Mouse (Mus musculus) CH12F3 (cell line): ENCODE data around the gene Ppp1r27.
"Not testable (repeated sequence)": the region's sequence is repeated elsewhere in the genome, so short reads cannot be mapped to it uniquely, and the experiment has no call there.

Source experiments
- in situ Hi-C: fragments of 300-500 bp; cut with MboI; formaldehyde crosslinking; loops from 2 replicates; pipeline ENCODE4 v1.14.3; 2020; ENCODE audit warnings: low sequenced_read_pairs

The Ppp1r27 gene

DNA sequence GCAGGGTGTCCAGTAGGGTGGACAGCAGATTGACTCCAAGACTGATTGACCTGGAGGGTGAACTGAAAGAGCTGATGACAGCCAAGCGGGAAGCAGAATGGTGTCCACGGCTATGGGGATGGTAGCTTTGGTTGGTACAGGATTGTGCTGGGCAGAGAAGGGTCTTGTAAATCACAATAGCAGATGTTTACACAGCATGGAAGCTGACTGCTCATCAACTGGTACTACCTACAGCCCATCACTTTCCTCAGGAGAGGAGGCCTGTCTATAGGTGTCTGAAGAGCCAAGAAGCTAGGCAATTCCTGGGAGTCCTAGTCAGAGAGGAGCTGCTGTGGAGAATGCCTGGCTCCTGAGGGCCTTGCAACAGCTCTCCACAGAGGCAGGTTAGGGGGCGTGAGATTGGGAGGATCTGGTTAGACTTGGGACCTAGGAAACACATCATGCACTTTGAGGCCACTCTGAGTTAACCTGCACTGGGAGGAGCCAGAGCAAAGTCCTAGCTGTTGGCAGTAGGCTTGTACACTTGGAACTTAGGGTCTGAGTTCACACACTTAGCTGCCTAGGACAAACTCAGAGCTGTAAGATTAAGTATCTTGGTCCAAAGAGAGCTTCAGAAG lies 25.5 kb upstream of the Ppp1r27 start:
- in situ Hi-C loops, result no loop called here

DNA sequence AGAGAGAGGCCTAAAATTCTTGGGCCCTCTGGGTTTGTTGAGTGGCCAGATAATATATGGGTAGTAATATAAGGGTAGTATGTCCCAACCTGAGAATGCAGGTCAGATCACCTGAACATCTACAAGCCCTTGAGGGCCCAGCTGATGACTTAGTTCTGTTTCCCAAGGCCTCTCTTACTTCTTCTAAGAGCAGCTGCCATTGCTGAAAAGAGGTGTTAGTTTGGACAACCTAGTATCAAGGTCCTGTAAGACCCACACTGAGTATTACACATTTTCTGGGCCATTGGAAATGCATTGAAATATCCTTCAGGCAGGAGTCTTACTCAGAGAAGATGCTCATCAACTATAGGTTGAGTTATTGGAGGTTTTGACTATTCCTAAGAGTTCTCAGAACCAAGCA lies 25.0 kb upstream of the Ppp1r27 start:
- in situ Hi-C loops, result no loop called here

DNA sequence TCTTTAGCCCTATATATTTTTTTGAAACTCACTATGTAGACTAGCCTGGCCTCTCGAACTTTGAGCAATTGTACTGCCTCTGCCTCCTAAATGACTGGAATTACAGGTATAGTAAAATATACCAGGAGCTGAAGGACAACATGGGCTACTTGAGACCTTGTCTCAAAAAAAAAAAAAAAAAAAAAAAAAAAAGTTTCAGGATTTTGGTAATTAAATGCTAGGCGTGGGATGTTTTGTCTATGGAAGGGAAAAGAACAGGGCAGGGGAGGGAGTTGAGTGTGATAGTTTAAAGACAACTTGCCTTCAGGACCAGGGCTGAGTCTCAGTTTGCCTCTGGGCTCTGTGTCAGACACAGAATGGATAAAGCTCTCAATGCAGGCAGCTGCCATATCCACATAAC lies 24.1 kb upstream of the Ppp1r27 start:
- in situ Hi-C loops, result no loop called here

GRCm38 (mm10) chr11:120574278-120574600 lies 23.3 kb upstream of the Ppp1r27 start:
- in situ Hi-C loops, result no loop called here

GRCm38 (mm10) chr11:120573585-120574277 lies 22.8 kb upstream of the Ppp1r27 start:
- in situ Hi-C loops, result no loop called here

- in situ Hi-C loops, result no loop called here
Observed at GRCm38 (mm10) chr11:120572752-120573584, 22.0 kb upstream of the Ppp1r27 start, which contains the start of gene P4hb. Gene P4hb, minus strand, starts transcription at chr11:120573253.

DNA sequence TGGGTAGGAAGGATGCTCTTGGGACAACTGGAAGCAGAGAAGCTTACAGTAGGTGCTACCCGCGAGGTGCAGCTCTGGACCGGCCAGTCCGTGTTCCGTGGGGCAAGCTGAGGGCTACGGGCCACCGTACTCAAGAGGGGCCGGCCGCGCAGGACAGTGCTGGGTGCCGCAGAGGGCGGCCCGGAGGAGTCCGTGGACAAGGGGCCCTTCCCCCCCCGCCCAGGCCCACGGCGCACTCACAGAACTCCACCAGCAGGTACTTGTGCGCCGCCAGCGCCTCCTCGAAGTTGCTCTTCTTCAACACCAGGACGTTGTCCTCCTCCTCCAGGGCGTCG lies 21.5 kb upstream of the Ppp1r27 start:
- in situ Hi-C loops, result no loop called here

- in situ Hi-C loops, result no loop called here
Observed at GRCm38 (mm10) chr11:120571754-120572416, 21.0 kb upstream of the Ppp1r27 start.

- in situ Hi-C loops, result no loop called here
Observed at GRCm38 (mm10) chr11:120571122-120571521, 20.2 kb upstream of the Ppp1r27 start.

DNA sequence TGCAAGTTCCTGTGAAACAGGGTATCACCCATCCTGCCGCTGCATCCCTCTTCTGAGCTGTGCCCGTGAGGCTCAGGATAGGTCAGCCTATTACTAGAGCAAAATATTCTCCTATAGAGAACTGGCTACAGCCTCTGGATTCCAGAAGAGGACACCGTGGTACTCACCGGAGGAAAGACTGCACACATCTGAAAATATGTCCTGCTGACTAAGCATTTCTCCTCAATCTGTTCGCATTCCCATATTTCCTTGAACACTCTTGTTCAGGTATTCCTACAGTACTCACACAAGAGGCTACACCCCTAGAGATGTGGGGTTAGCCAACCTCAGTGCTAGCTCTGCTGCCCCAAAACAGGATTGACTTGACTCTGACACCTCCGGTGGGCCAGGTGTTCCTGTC lies 17.4 kb upstream of the Ppp1r27 start:
- in situ Hi-C loops, result no loop called here

GRCm38 (mm10) chr11:120565114-120565513 lies 14.2 kb upstream of the Ppp1r27 start:
- in situ Hi-C loops, result no loop called here

DNA sequence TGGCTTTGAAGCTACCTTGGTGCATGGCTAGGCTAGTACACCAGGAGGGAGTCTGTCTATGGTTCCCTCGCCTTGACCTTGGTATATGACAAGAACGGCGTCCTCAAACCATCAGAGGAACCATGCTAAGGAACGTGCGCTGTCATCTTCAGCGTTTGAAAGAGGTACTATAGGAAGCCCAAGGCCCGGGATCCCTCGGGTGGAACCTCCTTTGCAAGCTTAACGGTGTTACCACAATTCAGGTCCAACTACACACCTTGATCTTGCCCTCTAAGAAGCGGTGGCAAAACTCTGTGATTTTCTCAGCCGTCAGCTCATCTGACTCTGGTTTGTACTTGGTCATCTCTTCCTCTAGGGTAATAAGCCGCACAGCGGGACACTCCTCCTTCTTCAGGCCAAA lies 12.0 kb upstream of the Ppp1r27 start:
- in situ Hi-C loops, result no loop called here

GRCm38 (mm10) chr11:120560952-120561728 lies 10.2 kb upstream of the Ppp1r27 start:
- in situ Hi-C loops, result no loop called here

DNA sequence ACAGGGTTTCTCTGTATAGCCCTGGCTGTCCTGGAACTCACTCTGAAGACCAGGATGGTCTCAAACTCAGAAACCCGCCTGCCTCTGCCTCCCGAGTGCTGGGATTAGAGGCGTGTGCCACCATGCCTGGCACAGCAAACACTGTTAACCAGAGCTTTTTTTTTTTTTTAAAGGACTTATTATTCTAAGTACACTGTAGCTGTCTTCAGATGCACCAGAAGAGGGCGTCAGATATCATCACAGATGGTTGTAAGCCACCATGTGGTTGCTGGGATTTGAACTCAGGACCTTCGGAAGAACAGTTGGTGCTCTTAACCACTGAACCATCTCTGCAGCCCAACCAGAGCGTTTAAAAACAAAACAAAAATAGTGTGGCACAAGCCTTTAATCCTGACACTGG lies 7.9 kb upstream of the Ppp1r27 start:
- in situ Hi-C loops, result not testable (repeated sequence)

DNA sequence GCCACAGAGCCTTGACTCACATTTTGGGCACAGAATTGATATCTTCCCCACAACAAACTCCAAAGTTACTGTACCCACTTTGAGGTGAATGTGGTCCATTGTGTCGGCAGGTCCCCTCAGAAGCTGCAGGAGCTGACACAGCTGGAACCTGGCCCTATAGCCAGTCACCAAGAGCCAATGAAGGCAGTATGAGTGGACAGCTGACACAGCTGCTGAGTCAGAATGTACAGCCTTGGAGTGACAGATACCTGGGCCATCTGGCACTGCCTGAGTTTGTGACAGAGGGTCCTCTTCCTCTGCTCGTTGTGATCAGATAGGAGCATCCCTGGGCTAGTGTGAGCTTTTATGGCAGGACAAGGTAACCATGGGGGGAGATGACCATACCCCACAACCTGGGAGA lies 4.3 kb upstream of the Ppp1r27 start:
- in situ Hi-C loops, result no loop called here

GRCm38 (mm10) chr11:120554834-120555233 lies 3.9 kb upstream of the Ppp1r27 start:
- in situ Hi-C loops, result no loop called here

DNA sequence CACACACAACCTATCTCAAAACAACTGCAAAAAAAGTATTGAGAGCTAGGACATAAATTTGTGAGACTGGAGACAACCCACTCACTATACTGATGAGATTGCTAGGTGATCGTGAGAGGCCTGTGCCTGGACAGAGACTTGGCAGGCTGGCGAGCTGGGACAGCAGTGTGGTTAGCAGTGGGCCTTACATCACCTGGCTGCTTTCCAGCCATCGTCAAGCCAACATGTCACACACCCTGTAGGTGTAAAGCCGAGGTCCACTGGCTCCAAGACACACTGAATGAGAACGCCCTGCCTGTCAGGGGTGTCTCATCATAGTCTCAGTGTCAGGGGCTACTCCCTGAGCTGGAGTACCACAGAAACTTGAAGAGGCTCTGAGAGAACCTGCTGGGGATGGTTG lies 1.8 kb upstream of the Ppp1r27 start:
- in situ Hi-C loops, result no loop called here

- in situ Hi-C loops, result no loop called here
Observed at GRCm38 (mm10) chr11:120549986-120550809, 734 bp downstream of the Ppp1r27 start.

- in situ Hi-C loops, result no loop called here
Observed at GRCm38 (mm10) chr11:120549168-120549945, 1.6 kb downstream of the Ppp1r27 start, which contains the start of gene Mcrip1. Gene Mcrip1, minus strand, starts transcription at chr11:120549727.
